Mouse (Mus musculus) limb, embryonic 14.5 days (tissue): ENCODE results near the gene Tbc1d1. TPM values are rescaled to one million over a fixed set of nuclear protein-coding genes. Genes with fewer than 3 reads are reported as not detected.

Source experiments
- ATAC-seq: fragments of 200-750 bp; cut with Nextera tagmentation; 2 replicates; pipeline ENCODE4 v1.8.0; 2017; ENCODE audit warnings: low read depth, moderate number of reproducible peaks, moderate TSS enrichment; ENCODE audit not compliant: low FRiP score
- DNase-seq: peaks from one replicate; pipeline ENCODE4 v3.0.0-alpha.2; 2015; ENCODE audit warnings: low spot score
- H3K27ac ChIP-seq: fragments of 300-500 bp; sonication (generic); replicated peaks from 2 replicates; pipeline ENCODE4 v1.5.1; 2014; ENCODE audit warnings: low read depth, mild to moderate bottlenecking, low read length, moderate library complexity, mixed read lengths
- H3K27me3 ChIP-seq: fragments of 300-500 bp; sonication (generic); 2 replicates; pipeline ENCODE4 v1.6.1; 2014; ENCODE audit warnings: low read length, mixed read lengths; ENCODE audit not compliant: control insufficient read depth, insufficient read depth
- H3K36me3 ChIP-seq: fragments of 300-500 bp; sonication (generic); 2 replicates; pipeline ENCODE4 v1.6.1; 2014; ENCODE audit warnings: mild to moderate bottlenecking, low read length, moderate library complexity, mixed read lengths; ENCODE audit not compliant: control insufficient read depth, insufficient read depth
- H3K4me1 ChIP-seq: fragments of 300-500 bp; sonication (generic); 2 replicates; pipeline ENCODE4 v1.6.1; 2014; ENCODE audit warnings: antibody characterized with exemption, low read length, mixed read lengths; ENCODE audit not compliant: control insufficient read depth, insufficient read depth
- H3K4me2 ChIP-seq: fragments of 300-500 bp; sonication (generic); replicated peaks from 2 replicates; pipeline ENCODE4 v1.6.1; 2014; ENCODE audit warnings: low read depth, mild to moderate bottlenecking, low read length, moderate library complexity; ENCODE audit not compliant: severe bottlenecking
- H3K4me3 ChIP-seq: fragments of 300-500 bp; sonication (generic); replicated peaks from 2 replicates; pipeline ENCODE4 v1.5.1; 2014; ENCODE audit warnings: low read length
- H3K9ac ChIP-seq: fragments of 300-500 bp; sonication (generic); 2 replicates; pipeline ENCODE4 v1.6.1; 2014; ENCODE audit warnings: mild to moderate bottlenecking, low read depth, low read length, moderate library complexity; ENCODE audit not compliant: severe bottlenecking
- H3K9me3 ChIP-seq: fragments of 300-500 bp; sonication (generic); 2 replicates; pipeline ENCODE4 v1.6.1; 2016; ENCODE audit warnings: low read length; ENCODE audit not compliant: control insufficient read depth
- POLR2A ChIP-seq: fragments of 200-500 bp; IDR thresholded peaks from 2 replicates; pipeline ENCODE4 v1.8.0; 2012; ENCODE audit warnings: inconsistent platforms, mild to moderate bottlenecking, moderate library complexity, borderline replicate concordance; ENCODE audit not compliant: insufficient read depth, insufficient read length; ENCODE audit errors: extremely low read depth
- WGBS: fragments of 180-500 bp; shearing (Covaris S2); extraction: QIAGEN DNeasy Blood & Tissue Kit; methylation state at CpG from one replicate; pipeline ENCODE4 v1.1.7; 2014; 5-methylcytosine and 5-hydroxymethylcytosine counted together
- polyA plus RNA-seq, 2 experiments: library from polyadenylated mRNA; depleted of rRNA in 1 of 2; stranded (reverse) in 1 of 2; unstranded in 1 of 2; fragments of >200 nt; fragmentation: Nextera tagmentation in 1 of 2; extraction: Ambion mirVana in 1 of 2; gene quantifications; 2 replicates each; pipeline versions ENCODE4 v1.2.1 to v1.2.3; 2012 to 2014

Tbc1d1 gene
- polyA plus RNA-seq, 2 experiments: 23.1 to 25.5 TPM

GRCm38 (mm10) chr5:64340366-64340765 lies 184.3 kb downstream of the Tbc1d1 start:
- Histone ChIP-seq H3K36me3 (peaks cover 20% of the 10 kb centered on the region), H3K4me2 (no peak overlapping the region), H3K4me3 (no peak overlapping the region), H3K27me3 (no peaks in the 10 kb centered on the region), H3K27ac (peak overlapping the region; percentile 43; the same call in 1 of the 2 replicates), H3K9ac (no peak overlapping the region), H3K9me3 (no peaks in the 10 kb centered on the region), H3K4me1 (peaks cover 14% of the 10 kb centered on the region)
- 35% methylated on average over 3 of the region's 3 CpGs for WGBS
- DNase-seq (peak; percentile 54), ATAC-seq (peak; percentile 54; the same call in 1 of the 2 replicates)
- no peak for TF ChIP-seq POLR2A

DNA sequence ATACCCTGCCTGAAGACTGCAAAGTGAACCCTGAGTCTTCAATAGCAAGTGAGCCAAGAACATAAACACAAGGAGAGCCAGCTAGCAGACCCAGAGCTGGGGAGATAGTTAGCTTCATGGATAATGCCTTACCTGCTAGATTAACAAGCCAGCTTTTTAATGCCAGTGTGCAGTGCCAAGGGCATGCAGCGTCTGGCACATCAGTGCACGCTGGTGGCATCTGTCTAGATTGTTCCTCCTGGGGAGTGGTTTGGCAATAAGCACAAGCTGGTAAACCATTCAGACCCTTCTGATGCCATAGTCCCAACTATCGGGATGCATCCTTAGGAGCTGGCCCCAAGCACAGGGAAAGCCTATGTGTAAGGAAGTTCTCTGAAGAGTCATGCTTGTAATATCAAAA lies 185.6 kb downstream of the Tbc1d1 start:
- DNase-seq: no peak
- peaks cover 25% of the 10 kb centered on the region for H3K36me3 ChIP-seq
- no peaks in the 10 kb centered on the region for H3K27me3 ChIP-seq
- no peak overlapping the region for H3K27ac ChIP-seq
- no peaks in the 10 kb centered on the region for H3K9me3 ChIP-seq
- WGBS: 90% methylated on average over 3 of the region's 3 CpGs
- ATAC-seq: no peak
- no peak overlapping the region for H3K4me3 ChIP-seq
- H3K9ac ChIP-seq: no peak overlapping the region
- peaks cover 13% of the 10 kb centered on the region for H3K4me1 ChIP-seq
- no peak overlapping the region for H3K4me2 ChIP-seq
- TF ChIP-seq POLR2A: no peak

DNA sequence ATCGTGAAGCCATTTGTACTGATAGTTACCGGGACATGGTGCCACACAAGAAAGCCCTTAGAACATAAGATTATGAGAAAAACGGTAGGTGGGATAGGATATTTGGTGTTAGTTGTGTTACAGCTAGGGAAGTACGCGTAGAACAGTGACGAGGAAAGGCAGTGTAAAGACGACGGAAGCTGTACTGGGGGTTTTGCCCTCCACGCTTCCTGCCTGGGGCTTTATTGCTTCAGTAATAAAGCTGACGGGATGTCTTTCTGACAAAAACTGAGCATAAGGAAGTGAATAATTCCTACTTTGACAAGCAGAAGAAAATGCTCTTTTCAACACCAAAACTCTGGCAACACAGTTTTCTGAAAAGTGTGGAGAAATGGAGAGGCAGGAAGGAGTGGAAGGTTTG lies 186.0 kb downstream of the Tbc1d1 start:
- no peak for TF ChIP-seq POLR2A
- no peak overlapping the region for H3K27ac ChIP-seq
- no peak overlapping the region for H3K9ac ChIP-seq
- H3K36me3 ChIP-seq: peaks cover 26% of the 10 kb centered on the region
- no peak overlapping the region for H3K4me3 ChIP-seq
- peaks cover 8% of the 10 kb centered on the region for H3K4me1 ChIP-seq
- H3K9me3 ChIP-seq: no peaks in the 10 kb centered on the region
- no peaks in the 10 kb centered on the region for H3K27me3 ChIP-seq
- no peak overlapping the region for H3K4me2 ChIP-seq
- DNase-seq (no peak), ATAC-seq (no peak)
- WGBS: 63% methylated on average over 10 of the region's 10 CpGs

GRCm38 (mm10) chr5:64343972-64344700 lies 188.0 kb downstream of the Tbc1d1 start:
- Histone ChIP-seq H3K27ac (no peak overlapping the region), H3K9ac (no peak overlapping the region), H3K4me3 (no peak overlapping the region), H3K4me1 (peaks cover 6% of the 10 kb centered on the region), H3K27me3 (no peaks in the 10 kb centered on the region), H3K4me2 (no peak overlapping the region), H3K9me3 (no peaks in the 10 kb centered on the region), H3K36me3 (peaks cover 20% of the 10 kb centered on the region)
- DNase-seq (no peak), ATAC-seq (no peak)
- 51% methylated on average over 5 of the region's 5 CpGs for WGBS
- no peak for TF ChIP-seq POLR2A

DNA sequence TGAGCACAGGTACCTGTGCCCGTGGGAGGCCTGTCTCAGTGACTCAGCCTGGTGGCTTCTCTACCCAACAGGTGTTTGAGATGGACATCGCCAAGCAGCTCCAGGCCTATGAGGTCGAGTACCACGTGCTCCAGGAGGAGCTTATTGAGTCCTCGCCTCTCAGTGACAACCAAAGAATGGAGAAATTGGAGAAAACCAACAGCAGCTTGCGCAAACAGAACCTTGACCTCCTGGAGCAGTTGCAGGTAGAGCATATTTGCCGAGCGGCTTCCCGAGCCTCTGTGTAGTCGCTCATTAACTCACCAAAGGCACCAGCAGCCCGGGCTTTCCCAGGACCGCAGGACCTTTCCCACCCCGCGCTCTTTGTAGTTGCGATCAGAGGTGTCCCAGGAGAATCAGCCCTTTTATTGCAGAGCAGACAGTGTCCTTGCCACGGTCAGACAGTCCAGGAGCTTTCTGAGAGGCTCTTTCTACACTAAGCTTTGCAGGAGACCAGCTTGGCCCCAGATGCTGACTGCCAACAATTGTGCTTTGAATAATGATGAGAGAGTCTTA lies 189.2 kb downstream of the Tbc1d1 start:
- TF ChIP-seq POLR2A: no peak
- H3K36me3 ChIP-seq: peaks cover 27% of the 10 kb centered on the region

More for the DNA sequence above, 189.2 kb downstream of the Tbc1d1 start:
- ATAC-seq (no peak), DNase-seq (no peak)
- Histone ChIP-seq H3K27ac (no peak overlapping the region), H3K9me3 (no peaks in the 10 kb centered on the region), H3K27me3 (no peaks in the 10 kb centered on the region), H3K4me1 (peaks cover 3% of the 10 kb centered on the region; the same call in 1 of the 2 replicates), H3K4me2 (no peak overlapping the region), H3K4me3 (no peak overlapping the region), H3K9ac (no peak overlapping the region)
- WGBS: 59% methylated on average over 16 of the region's 16 CpGs
